Mouse (Mus musculus): ENCODE measurements around the gene Alg13.

Alg13 gene

DNA sequence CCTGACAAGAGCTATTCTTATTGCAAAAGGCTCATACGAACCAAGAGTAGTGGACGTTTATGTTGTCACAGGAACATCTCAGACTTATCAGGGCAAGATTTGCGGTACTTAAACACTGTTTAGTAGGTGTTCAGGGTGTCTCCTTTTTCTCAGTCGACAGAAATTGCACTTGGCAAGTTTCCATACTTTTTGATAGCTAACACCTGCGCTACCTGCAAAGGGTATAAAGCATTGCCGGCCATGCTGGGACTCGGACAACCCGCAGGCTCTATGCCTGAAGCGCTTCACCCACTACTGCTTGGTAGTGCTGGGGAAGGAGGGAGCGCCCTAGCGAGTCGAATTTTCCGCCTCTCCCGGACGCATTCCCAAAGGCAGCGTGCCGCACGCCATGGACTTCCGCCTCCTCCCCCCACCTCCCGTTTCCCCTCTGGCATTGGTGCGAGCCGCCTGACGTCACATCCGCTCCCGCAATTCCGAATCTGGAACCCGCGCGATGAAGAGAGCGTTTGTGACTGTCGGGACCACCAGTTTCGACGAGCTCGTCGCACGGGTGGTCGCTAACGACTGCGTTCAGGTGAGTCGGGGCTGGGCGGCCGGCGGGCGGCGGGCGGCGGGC is at the start of gene Alg13:
Gene Alg13 (plus strand): TSS at position 257 of the 616 bp plus-strand sequence.
- peak; percentile 84 for DNase-seq (ENCODE audit: low spot score)

GRCm38 (mm10) chrX:144268606-144269005 is 49.0 kb upstream of the Alg13 start:
- no peak for DNase-seq (ENCODE audit: low spot score)

DNA sequence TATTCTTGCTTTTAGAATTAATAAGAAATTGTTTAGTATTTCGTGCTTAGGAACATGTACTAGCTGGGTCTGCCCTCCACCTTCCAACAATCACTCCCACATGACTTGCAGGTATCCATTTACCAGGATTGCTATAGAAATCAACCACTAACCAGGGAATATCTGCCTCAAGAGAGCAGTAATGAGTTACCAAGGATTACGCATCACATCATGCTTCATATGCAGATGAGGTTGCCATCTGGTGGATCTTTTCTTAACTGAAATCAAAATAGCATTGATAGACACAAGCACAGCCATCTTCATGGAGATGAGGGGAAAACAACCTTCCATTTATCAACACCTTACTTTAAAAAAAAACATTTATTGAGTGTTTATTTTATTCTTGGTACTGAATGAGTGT is 16.1 kb upstream of the Alg13 start:
- DNase-seq (ENCODE audit: low spot score) = no peak

GRCm38 (mm10) chrX:144305659-144306058 is 11.9 kb upstream of the Alg13 start:
- no peak for DNase-seq (ENCODE audit: low spot score)

DNA sequence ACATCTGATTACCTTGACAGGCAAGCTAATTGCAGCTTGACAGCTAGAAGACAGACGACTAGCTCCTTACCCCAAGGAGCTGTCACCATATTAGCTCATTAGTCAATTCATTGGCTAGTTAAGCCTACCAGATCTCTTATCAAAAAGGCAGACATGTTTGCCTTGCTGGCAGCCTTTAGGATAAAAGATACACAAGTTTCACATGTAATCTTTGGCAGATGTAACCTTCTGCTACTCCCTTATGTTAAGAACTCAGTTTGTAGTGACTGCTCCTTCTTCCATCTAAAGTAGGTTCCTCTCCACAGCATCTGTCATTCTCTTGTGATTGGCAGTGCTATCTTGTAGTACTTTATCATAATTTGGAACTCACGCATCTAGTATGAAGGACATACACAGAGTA is 3.6 kb upstream of the Alg13 start:
- no peak for DNase-seq (ENCODE audit: low spot score)

- no peak for DNase-seq (ENCODE audit: low spot score)
These were observed 2.6 kb upstream of the Alg13 start for GRCm38 (mm10) chrX:144315028-144315427.

DNA sequence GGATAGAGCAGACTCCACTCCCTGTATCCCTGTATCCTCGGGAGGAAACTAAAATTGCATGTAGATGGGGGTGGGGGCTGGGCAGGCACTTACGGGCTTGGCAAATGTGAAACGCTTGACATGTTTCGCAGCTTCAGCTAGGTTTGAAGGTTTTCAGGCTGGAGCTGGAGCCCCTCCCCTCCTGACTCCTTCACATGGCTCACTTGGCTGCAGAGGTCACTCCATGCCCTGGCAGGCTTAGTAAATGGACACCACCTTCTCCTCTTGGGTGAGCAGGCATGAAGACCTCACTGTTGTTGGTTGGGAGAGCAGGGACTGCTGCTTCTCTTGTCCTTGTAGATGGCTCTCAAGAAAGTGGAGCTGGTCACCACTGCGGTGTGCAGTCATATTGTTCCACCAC is 1.6 kb upstream of the Alg13 start:
- no peak for DNase-seq (ENCODE audit: low spot score)

DNA sequence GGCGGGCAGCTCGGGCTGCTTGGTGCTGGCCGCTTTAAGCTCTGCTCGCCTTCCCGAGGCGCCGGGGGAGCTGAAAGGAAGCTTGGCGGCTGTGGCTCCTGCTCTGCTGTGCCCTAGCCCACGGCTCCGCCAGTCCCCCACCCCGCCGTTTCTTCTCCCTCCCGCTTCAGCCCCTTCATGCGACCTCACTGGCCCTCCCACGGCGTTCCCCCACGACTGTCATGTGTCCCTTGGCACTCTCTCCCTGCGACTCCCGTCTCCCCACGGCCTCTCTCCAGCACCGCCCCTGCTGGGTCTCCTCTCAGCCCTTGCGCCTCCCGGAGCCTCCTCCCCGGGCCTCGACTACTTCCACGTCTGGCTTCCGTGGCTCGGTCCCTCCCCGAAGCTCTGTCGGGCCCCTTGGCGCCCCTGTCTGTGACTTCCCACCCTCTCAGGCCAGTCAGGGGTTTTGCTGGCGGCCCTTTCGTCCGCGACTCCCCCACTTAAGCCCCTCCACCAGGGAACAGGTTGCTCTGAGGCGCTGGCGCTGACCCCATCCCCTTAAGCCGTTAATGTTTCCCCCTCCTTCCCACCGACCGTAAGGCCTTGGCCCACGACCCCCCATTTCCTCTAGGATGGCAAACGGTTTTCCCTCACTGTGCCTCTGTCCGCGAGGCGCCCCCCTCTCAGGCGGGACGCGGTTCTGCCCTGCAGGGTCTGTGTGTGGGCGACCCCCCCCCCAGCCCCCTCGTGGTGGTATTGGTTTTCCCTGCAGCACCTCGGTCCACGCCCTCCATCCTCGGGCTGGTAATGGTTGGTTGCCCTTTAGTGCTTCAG is 768 bp downstream of the Alg13 start:
- DNase-seq (ENCODE audit: low spot score) = peak; percentile 49

GRCm38 (mm10) chrX:144319366-144319765 is 1.8 kb downstream of the Alg13 start:
- no peak for DNase-seq (ENCODE audit: low spot score)

GRCm38 (mm10) chrX:144325375-144325774 is 7.8 kb downstream of the Alg13 start:
- DNase-seq (ENCODE audit: low spot score) = no peak

- no peak for DNase-seq (ENCODE audit: low spot score)
These were observed 17.9 kb downstream of the Alg13 start for GRCm38 (mm10) chrX:144335332-144336015.

GRCm38 (mm10) chrX:144337938-144338337 is 20.3 kb downstream of the Alg13 start:
- no peak for DNase-seq (ENCODE audit: low spot score)

DNA sequence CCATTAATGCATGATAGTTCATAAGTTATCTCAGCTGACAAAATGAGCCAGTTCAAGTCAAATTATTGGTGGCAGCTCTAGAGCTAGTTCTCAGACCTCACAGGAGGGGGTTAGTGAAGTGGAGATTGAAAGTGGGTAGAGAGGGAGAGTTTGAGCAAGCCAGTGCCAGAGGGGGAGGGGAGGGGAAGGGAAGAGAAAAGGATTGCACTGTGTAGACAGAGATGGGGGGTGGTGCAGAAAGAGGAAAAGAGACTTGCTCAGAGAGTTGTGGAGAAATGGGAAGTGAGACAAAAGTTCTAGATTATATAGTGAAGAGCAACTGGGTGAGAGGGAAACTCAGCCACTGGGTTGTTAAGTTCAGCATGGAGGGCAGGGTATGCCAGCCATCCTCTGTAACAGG is 20.8 kb downstream of the Alg13 start:
- DNase-seq (ENCODE audit: low spot score) = no peak

GRCm38 (mm10) chrX:144374196-144374595 is 56.6 kb downstream of the Alg13 start:
- DNase-seq (ENCODE audit: low spot score) = no peak

GRCm38 (mm10) chrX:144403526-144403925 is 85.9 kb downstream of the Alg13 start:
- DNase-seq (ENCODE audit: low spot score) = peak; percentile 28

- no peak for DNase-seq (ENCODE audit: low spot score)
These were observed 90.4 kb downstream of the Alg13 start for GRCm38 (mm10) chrX:144408036-144408435.

GRCm38 (mm10) chrX:144420259-144420658 is 102.7 kb downstream of the Alg13 start:
- DNase-seq (ENCODE audit: low spot score) = no peak

- DNase-seq (ENCODE audit: low spot score) = no peak
These were observed 103.5 kb downstream of the Alg13 start for GRCm38 (mm10) chrX:144421091-144421490.

DNA sequence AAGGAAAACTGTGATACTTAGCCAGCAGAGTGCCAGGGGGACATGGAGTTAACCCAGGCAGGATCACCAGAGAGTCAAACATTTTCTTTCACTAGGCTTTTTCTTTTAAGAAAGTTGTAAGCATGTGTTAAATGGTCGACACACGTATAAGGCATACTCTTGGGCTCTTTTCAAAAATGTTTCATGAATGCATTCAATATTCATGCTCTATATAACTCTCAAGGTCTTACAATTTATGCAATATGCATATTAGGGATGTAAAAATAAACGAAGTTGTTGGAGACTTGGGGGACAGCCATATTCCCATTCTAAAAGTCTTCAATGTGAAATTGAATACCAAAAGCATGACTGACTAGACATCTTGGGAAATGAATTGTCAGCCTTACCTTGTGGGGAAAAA is 106.2 kb downstream of the Alg13 start:
- no peak for DNase-seq (ENCODE audit: low spot score)
